Mouse (Mus musculus): ENCODE measurements around the gene Mroh8. TPM values are rescaled to one million over a fixed set of nuclear protein-coding genes. Genes with fewer than 3 reads are reported as not detected.
"Not testable (repeated sequence)": the region's sequence is repeated elsewhere in the genome, so short reads cannot be mapped to it uniquely, and the experiment has no call there.

Mroh8 gene
- total RNA-seq, 2 experiments from 2014 or later = not detected

DNA sequence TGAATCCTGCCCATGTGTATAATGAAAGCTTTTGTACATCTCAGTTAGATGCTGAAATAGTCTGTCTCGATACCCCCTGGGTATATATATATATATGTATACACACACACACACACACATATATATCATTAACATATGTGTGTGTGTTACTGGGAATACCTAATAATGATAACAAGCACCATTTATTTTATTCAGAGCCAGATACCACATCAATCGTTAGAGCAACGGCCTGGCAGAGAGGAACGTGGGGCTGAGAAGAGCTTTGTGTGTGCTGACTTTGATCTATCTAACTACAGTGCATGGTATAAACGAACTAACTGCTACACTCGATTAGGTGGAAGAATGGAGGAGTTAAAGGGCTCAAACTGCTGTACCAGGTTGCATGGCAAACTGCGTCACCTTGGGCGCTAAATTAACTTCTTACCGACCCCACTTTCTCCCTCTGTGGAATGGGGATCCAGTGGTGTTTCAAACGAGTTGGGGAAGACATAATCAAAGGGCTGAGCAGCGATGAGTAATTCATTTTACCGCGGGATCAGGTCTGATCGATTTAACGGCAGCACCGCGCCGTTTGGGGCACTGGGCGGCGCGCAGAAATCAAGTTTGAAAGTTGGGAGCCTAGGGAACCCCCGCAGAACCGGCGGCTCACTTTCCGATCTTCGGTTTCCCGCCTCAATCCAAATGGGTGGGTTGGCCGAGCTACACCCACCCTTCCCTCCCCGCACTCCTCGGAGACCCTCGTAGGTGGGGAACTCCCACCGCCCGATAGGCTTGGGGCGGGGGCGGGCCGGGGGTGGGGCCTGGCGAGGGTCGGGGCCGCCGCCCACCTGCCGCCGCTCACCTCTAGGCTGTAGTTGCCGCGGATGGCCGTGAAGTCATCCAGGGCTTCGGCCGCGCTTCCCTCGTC lies 75.6 kb downstream of the Mroh8 start:
- peak; percentile 39 for ATAC-seq (replicated peaks; ENCODE audit: low FRiP score, poor library complexity, severe bottlenecking)

DNA sequence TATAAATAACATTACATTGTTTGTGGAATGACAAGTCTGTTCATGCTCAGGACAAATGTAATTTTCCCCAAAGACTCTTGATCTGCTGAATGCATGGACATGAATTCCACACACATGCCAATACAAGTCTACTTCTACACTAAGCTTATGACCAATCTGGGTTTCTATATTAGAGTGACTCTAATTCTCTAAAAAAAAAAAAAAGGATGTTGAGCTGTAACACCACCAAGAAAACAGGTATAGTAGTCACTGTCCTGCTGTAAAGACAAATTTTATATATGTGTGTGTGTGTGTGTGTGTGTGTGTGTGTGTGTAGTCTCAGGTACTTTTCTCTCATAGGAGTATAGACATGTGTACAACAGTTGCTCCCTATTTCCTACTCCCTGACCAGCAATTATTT lies 76.3 kb downstream of the Mroh8 start:
- no peak for ATAC-seq (replicated peaks; ENCODE audit: low FRiP score, poor library complexity, severe bottlenecking)

DNA sequence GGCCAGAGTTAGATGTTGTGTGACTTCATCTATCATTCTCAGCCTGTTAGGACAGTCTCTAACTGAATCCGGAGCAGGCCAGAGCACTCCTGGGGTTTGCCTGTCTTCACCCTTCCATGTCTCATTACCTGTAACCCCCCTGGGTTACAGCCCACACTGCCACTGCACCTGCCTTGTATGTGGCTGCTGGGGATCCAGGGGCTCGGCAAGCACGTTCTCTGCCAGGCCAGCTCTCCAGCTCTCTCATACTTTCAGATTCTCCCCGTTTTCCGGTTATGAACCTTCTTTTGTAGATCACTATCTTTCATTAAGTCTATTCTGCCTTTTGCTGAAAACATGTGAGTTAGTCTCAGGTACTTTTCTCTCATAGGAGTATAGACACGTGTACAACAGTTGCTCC lies 77.0 kb downstream of the Mroh8 start:
- no peak for ATAC-seq (replicated peaks; ENCODE audit: low FRiP score, poor library complexity, severe bottlenecking)

DNA sequence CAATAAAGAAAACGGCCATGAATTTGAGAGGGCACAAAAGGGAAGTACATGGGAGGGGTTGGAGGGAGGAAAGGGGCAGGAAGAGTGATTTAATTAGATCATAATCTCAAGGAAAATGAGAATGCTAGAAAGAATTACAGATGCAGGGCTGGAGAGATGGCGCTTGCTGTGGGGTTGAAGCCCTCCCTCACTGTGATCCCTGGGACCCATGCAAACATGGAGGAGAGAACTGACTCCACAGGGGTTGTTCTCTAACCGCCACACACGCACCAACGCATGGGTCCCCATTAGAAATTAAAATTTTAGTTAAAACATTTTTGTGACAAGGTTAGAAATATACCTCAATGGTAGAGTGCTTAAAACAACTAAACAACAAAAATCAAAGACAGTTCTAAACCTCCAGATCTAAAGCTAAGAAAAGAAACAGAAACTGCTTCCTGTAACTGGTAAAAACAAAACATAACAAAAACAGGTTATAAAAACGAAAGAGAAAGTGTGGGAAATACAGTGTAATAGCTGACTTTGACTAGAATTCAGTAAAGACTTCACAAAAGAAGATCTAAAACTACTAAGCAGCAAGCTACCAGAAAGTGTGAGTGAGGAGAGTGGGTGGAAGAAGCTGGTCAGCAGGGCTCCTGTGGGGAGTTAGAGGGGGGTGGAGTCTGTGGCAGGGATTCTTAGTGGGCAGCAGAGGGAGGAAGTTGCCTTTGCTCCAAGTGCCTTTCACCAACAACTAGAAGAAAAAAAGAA lies 78.1 kb downstream of the Mroh8 start:
- no peak for ATAC-seq (replicated peaks; ENCODE audit: low FRiP score, poor library complexity, severe bottlenecking)

DNA sequence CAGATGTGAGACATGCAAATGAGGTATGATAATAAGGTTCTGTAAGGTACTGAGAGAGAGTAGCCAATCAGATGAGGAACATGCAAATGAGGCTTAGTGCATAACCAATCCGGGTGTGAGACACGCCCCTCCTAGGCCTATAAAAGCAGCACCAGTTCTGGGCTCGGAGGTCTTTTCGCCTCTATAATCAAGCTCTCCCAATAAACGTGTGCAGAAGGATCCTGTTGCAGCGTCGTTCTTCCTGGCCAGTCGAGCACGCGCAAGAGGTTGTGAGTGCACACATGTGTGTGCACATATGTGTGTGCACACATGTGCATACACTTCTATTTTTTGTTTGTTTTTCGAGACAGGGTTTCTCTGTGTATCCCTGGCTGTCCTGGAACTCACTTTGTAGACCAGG lies 80.9 kb downstream of the Mroh8 start:
- not testable (repeated sequence) for ATAC-seq (replicated peaks; ENCODE audit: low FRiP score, poor library complexity, severe bottlenecking)

DNA sequence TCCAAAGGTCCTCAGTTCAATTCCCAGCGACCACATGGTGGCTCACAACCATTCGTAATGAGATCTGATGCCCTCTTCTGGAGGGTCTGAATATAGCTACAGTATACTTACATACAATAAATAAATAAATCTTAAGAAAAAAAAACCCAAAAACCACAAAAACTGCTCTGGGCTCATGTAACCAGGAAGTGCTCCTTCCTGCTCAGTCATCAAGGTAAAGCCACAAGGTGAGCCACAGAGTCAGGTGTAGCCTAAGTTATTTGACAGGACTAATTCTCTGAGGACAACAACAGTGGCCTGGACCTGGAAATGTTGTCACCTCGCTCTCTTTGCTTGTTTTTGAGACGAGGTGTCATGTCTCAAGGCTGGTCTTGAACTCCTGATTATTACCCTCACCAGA lies 88.7 kb downstream of the Mroh8 start:
- no peak for ATAC-seq (replicated peaks; ENCODE audit: low FRiP score, poor library complexity, severe bottlenecking)

DNA sequence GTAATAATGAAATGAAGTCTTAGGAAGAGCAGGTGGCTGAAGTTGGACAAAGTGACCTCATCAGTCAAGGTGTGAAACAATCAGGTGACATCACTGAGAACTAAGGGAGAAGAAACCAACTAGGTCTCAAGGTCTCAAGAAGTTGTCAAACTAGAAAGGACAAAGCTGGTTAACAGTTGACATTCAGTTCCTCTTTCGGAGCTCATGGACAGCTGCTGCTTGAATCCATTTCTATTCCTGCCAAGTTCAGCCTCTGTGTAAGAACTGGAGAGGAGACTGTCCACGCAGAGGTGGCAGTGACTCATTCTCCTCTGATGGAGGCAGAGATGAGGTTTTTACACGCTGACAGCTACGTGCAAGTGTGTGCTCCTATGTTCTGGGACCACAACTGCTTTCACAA lies 92.1 kb downstream of the Mroh8 start:
- ATAC-seq (replicated peaks; ENCODE audit: low FRiP score, poor library complexity, severe bottlenecking) = no peak

DNA sequence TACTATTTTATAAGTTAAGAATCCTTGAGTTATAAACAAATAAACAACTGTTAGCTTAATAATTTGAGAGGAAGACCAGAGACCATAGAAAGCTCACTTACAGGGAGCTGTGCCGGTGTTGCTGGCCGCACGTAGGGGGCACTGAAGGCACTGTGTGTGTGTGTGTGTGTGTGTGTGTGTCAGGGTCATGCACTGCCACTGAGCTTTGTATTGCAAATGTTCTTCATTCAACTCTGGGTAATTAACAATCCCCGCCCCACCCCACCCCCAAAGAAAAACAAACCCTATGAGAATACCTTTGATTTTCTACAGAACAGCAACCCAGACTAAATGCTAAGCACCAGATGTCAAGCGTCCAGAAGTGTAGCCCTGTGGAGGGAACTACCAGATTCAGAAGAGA lies 92.8 kb downstream of the Mroh8 start:
- no peak for ATAC-seq (replicated peaks; ENCODE audit: low FRiP score, poor library complexity, severe bottlenecking)

DNA sequence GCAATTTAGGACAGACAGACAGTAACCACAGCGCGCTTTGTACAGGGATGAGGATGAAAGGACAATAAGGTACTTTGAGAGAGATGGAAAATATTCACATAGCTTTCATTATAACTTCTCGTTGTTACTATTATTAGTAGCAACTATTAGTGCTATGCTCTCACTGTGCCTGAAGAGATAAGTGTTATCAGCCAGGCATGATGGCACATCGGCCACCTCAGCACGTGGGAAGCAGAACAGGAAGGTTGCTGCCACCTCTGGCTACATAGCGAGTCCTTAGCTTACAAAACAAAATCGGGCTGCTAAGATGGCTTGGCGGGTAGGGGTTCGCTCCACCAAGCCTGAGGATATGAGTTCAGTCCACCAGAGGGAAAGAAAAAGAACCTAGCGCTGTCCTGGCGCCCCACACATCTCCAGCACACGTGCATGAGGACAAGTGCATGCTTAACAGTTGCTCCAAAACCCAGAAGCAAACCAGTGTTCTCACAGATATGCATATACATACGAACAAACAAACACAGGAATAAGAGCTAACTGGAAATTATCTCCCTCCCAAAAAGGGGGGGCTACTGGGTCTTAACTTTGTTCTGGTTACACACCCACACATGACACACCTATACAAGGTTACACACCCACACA lies 94.2 kb downstream of the Mroh8 start:
- ATAC-seq (replicated peaks; ENCODE audit: low FRiP score, poor library complexity, severe bottlenecking) = peak; percentile 73

DNA sequence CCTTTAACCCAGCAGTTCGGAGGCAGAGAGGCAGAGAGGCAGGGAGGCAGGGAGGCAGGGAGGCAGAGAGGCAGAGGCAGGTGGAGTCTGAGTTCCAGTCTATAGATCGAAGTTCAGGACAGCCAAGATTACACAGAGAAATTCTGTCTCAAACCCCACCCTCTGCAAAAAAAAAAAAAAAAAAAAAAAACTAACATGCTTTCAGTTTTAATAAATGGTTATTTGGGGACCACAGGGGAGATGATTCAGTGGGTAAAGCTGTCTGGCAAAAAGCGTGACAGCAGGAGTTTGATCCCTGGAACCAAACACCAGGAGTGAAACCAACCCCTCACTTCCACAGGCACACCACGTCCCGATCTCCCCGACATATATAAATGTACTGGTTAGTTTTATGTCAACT lies 101.2 kb downstream of the Mroh8 start:
- ATAC-seq (replicated peaks; ENCODE audit: low FRiP score, poor library complexity, severe bottlenecking) = no peak

DNA sequence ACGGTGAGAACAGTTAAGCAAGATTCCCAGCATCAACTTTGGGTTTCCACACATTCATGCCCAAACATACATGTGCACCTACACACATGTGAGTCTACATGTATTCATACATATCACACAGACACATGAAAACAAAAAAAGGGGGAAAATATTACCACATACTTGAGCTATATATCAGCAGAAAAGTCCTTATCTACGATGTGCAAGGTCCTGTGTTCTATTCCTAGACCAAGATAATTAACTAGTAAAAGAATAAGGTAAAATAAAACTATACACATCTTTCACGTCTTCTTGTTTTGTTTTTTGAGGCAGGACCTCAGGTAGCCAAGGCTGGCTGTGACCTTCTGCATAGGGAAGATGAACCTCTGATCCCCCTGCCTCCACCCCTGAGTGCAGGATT lies 103.1 kb downstream of the Mroh8 start:
- no peak for ATAC-seq (replicated peaks; ENCODE audit: low FRiP score, poor library complexity, severe bottlenecking)

DNA sequence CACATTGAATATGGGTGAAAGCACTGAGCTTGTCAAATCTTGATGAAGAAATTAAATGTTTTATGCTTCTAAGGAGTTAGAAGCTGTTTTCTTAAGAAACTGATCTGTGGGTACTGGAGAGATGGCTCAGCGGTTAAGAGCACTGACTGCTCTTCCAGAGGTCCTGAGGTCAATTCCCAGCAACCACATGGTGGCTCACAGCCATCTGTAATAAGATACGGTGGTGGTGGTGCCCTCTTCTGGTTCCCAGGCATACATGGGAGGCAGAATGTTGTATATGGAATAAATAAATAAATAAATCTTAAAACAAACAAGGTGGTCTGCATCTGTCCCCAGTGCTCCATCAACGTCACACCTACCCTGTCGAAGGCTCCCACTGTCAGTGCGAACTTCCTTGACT lies 104.9 kb downstream of the Mroh8 start:
- ATAC-seq (replicated peaks; ENCODE audit: low FRiP score, poor library complexity, severe bottlenecking) = no peak

DNA sequence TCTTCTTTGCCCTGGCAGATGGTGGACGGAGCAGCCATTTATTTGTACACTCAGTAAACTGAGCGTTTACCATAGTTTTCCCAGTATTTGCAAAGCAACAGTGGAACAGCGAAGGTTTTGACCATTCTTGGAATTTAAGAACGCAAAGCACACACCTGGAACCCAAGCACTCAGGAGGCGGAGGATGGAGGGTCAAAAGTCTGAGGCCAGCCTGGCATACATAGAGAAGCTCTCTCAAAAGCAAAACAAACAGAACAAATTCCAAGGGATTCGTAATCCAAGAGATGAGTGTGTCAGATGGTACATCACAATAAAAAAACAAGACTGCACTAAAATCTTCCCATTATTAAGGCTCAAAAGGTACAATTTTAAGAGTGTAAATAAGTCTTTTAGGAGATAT lies 105.8 kb downstream of the Mroh8 start:
- ATAC-seq (replicated peaks; ENCODE audit: low FRiP score, poor library complexity, severe bottlenecking) = no peak

DNA sequence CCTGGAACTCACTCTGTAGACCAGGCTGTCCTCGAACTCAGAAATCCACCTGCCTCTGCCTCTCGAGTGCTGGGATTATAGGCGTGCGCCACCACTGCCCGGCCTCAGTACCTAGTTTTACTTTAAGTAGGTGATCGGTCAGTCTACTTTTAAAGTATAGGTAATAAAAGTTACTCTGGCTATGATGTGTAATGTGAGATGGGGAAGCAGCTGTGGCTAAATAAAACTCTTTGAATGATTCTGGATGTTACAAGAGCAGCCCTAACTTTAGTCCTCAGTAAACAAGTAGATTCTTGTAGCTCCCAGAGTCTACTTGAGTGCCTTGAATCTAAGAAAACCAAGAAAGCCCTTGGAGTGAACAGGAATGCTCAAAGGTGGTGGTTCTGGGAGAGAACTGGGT lies 106.4 kb downstream of the Mroh8 start:
- ATAC-seq (replicated peaks; ENCODE audit: low FRiP score, poor library complexity, severe bottlenecking) = no peak

DNA sequence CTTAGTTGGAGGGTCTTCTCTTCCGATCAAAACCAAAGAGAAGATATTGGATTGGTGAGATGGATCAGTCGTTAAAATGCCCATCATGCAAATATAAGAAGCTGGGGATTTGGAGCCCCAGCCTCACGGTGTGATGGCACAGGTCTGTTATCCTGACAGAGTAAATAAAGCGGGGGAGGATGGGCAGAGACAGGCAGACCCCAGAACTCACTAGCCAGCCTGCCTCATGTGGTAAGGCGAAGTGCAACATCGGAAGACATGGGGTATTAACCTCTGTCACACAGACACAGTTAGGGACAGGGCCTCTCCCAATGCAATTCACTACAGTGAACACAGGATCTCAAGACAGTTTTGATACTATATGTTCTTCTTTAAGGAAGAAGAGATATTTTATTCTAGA lies 108.7 kb downstream of the Mroh8 start:
- no peak for ATAC-seq (replicated peaks; ENCODE audit: low FRiP score, poor library complexity, severe bottlenecking)

DNA sequence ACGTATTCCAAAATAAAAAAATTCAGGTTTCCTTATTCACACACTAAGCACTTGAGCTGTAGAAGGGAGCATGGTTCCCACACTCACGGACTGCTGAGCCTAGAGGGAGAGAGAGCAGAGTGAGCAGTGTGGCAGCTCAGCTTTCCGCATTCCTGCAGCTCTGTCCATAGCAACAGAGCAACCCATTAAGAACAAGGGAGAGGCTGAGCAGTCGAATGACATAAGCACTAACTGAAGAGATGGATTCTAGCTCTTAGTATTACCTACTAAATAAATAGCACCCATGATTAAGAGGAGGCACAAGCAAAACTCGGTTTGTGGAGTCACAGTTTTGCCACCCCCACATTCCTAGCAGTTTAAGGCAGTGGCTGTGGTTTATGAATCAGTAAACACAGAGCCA lies 109.2 kb downstream of the Mroh8 start:
- no peak for ATAC-seq (replicated peaks; ENCODE audit: low FRiP score, poor library complexity, severe bottlenecking)

DNA sequence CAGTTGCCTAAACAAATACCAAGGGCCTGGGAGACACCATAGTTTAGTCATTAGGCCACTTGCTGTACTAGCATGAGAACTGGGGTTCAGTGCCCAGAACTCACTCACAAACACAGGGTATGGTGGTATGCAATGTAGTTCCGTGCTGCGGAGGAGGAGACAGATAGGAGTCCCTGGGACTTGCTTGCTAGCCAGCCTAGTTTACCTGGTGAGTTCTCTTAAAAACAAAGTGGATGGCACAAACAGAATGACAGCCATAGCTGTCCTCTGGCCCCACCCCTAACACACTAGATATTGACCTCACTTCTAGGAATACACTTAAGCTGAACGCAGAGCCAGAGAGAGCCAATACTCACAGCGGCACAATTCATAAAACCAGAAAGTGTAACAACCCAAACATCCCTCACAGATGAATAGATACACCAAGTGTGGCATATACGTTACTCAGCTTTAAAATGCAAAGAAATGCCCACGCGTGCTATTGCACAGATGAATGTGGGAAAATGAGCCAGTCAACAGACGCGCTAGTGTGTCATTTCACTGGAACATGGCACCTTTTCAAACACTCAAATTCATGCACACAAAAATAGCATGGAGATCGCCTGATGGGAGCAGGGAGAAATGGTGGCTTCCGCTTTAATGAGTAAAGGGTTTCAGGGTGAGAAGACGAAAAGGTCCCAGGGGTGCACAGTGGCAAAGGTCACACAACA lies 112.8 kb downstream of the Mroh8 start:
- no peak for ATAC-seq (replicated peaks; ENCODE audit: low FRiP score, poor library complexity, severe bottlenecking)

DNA sequence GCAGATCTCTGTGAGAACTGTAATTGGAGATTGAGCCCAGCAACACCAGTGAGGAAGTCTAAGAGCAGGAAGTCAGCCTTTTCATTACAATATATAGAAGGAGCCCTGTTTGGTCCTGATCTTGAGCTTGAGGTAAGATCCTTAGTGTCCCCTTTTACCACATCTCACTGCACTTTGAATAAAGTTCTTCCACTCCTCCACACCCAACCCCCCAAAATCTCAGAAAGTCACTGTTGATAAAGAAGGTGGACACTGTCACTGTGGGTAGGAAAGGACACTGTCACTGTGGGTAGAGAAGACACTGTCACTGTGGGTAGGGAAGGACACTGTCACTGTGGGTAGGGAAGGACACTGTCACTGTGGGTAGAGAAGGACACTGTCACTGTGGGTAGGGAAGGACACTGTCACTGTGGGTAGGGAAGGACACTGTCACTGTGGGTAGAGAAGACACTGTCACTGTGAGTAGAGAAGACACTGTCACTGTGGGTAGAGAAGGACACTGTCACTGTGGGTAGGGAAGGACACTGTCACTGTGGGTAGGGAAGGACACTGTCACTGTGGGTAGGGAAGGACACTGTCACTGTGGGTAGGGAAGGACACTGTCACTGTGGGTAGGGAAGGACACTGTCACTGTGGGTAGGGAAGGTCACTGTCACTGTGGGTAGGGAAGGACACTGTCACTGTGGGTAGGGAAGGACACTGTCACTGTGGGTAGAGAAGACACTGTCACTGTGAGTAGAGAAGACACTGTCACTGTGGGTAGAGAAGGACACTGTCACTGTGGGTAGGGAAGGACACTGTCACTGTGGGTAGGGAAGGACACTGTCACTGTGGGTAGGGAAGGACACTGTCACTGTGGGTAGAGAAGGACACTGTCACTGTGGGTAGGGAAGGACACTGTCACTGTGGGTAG lies 113.8 kb downstream of the Mroh8 start:
- not testable (repeated sequence) for ATAC-seq (replicated peaks; ENCODE audit: low FRiP score, poor library complexity, severe bottlenecking)

DNA sequence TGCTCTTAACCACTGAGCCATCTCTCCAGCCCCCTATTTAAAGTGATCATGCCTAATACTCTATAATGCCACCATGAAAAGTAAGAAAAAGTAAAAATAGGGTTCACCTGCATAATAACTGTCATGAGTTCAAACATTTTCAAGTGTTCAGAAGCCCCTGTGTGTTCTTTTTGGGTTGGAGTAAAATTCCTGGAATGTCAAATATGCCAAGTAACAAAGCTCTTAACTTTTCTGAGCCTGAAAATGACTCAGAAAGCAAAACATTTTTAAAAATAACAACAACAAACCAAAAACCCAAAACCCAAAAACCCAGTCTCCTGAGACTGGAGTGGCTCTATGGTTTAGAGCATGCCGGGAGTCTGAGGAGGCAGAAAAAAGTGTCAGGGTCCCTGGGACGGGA lies 115.2 kb downstream of the Mroh8 start:
- ATAC-seq (replicated peaks; ENCODE audit: low FRiP score, poor library complexity, severe bottlenecking) = no peak
